Mouse (Mus musculus) spleen, postnatal 14 days (tissue): ENCODE results near the gene Zic5.

ENCODE experiments used
- DNase-seq, 2 experiments: peaks; one replicate each; pipeline ENCODE4 v3.0.0; 2021 to 2022; ENCODE audit warnings: low spot score in 2 of 2

Gene Zic5

DNA sequence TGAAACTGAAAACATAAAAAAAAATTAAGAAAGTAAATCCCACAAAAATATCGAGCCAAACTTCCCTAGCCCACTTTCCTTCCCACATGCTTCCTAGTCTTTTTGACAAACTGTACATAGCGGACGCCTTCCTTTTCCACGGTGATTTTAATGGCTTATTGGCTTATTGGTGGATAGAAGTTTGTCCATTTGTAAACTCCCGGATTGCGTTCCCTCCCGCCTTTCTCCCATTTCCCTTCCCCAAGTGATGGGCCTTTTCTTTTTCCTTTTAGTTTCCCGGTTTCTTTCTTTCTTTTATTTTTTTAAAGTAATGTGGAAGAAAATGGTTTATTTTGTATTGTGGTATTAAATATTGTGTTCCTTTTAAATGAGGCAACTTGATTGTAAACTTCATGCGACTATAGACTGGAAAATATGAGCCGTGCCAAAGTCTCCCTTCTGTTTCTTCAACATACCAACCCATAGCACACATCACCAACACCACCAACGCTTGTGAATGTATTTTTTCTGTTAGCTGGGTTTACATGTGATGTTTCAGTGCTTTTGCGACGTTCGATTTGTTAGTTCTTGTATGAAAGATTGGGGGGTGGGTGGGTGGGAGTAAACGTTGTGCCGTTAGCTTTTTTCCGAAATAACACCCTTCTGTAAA lies 14.1 kb upstream of the Zic5 start:
- DNase-seq = no peak

- DNase-seq = no peak
Measured at GRCm38 (mm10) chr14:122478574-122479011, 13.1 kb upstream of the Zic5 start.

DNA sequence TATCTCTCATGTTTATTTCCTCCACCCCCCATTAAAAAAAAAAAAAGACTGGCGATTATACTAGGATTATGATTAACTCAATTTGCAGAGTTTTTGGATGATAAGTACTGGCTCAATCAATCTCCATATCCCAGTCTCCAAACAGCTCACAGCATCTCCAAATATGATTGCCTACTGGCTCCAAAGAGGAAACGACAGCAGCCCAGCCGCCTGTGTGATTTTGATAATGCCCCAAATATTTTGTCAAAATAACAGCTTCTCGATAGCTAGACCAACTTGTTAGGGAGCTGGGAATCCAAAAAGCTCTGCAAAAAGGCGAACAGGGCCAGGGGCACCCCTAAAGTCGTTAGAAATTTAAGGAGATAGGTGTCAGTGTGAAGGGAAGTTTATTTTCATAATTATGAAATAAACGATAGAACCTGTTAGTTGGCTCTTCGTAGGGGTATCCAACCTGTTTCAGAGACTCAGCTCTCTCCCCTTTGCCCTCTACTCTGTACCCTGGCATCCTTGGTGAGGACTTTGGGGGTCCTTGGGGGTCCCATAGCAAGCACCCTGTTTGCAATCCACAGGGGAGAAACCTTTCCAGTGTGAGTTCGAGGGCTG lies 12.6 kb upstream of the Zic5 start:
- DNase-seq = no peak

DNA sequence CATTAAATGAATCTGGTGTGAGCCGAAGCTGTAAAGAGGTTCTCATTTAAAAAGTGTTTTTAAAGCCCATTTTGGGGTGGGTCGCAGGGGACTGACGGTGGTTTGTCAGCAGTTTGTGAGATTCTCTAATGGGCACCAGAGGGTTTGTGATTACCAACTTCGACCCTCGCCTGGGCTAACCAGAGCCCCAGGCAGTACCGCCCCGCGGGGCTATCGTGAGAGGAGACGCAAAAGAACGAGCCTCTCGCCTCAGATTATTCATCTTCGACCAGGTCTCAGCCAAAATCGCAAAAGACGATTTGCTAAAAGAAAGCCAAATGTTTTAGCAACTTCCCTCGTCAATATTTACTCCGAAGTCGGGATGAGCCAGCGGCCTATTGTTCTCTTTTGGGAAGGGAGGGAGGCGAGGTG lies 11.8 kb upstream of the Zic5 start:
- DNase-seq = no peak

GRCm38 (mm10) chr14:122476822-122477215 lies 11.3 kb upstream of the Zic5 start:
- no peak for DNase-seq

DNA sequence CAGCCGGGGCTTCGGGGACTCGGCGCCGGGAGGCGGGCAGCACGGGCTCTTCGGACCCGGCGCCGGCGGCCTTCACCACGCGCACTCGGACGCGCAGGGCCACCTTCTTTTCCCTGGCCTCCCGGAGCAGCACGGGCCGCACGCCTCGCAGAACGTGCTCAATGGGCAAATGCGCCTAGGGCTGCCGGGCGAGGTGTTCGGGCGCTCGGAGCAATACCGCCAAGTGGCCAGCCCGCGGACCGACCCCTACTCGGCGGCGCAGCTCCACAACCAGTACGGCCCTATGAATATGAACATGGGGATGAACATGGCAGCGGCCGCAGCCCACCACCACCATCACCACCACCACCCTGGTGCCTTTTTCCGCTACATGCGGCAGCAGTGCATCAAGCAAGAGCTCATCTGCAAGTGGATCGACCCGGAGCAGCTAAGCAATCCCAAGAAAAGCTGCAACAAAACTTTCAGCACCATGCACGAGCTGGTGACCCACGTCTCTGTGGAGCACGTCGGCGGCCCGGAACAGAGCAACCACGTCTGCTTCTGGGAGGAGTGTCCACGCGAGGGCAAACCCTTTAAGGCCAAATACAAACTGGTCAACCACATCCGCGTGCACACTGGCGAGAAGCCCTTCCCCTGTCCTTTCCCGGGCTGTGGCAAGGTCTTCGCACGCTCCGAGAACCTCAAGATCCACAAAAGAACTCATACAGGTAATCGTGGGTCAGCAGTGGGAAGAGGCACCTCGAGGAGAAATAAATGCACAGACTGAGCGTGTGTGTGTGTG lies 10.8 kb upstream of the Zic5 start:
- no peak for DNase-seq

- DNase-seq = no peak
Measured at GRCm38 (mm10) chr14:122475557-122476040, 10.1 kb upstream of the Zic5 start.

GRCm38 (mm10) chr14:122474891-122475556 lies 9.5 kb upstream of the Zic5 start, which contains the start of gene Zic2:
Zic2 (plus strand) TSS chr14:122475435.
- no peak for DNase-seq

GRCm38 (mm10) chr14:122474041-122474890 lies 8.8 kb upstream of the Zic5 start:
- DNase-seq = no peak

GRCm38 (mm10) chr14:122473211-122473751 lies 7.8 kb upstream of the Zic5 start:
- DNase-seq = no peak

- DNase-seq = no peak
Measured at GRCm38 (mm10) chr14:122472647-122473046, 7.2 kb upstream of the Zic5 start.

DNA sequence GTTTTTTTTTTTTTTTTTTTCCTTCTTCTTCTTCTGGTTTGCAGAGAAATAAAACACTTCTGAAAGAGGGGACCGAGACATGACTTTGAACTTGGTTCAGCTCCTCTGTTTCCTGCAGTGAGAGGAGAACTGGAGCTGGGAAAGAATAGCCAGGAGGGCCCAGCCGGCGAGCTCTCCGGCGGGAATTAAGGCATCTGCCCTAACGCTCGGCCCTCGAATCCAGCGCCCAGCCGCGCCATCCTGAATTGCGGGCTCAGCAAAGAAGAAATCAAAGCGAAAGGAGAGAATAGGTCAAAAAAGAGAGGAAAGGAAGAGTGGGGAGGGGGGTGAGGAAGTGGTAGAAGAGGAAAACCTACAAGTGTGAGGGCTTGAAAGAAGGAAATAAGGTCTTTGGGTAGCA lies 6.7 kb upstream of the Zic5 start:
- DNase-seq = no peak

- DNase-seq = no peak
Measured at GRCm38 (mm10) chr14:122471449-122472085, 6.1 kb upstream of the Zic5 start.

DNA sequence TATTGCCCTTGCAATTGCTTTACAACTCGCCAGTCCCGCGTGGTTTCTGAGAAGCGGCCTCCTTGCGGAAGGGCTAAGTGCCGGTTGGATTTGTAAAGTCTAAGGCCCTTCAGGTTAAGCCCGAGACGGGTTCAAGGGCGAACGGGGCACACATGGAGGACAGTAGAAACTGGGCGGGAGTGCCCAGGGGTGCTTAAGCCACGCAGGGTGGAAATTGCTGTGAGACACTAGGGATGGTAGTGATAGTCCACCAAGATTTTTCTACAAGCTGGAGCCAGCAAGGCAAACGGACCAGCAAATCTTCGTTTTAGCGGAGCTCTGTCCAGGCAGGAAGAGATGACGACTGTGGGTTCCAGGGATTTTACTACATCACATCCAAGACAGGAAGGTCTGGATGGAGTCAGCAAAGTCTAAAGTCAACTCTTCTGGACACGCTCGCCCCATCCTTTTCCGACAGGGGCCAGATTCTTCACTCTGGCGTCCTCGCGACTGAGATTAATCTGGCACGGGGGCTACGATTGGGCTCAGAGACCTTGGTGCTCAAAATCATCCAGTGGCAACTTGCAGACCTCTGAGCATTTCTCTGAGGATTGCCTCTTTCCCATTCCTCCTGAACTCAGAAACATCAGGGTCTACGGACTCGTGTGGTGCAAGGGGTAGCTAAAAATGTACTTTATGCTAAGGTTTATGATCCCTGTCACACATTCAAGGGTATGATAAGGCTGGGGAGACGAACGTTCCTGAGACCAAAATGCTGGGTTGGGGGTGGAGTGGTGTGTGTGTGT lies 3.7 kb upstream of the Zic5 start:
- no peak for DNase-seq

DNA sequence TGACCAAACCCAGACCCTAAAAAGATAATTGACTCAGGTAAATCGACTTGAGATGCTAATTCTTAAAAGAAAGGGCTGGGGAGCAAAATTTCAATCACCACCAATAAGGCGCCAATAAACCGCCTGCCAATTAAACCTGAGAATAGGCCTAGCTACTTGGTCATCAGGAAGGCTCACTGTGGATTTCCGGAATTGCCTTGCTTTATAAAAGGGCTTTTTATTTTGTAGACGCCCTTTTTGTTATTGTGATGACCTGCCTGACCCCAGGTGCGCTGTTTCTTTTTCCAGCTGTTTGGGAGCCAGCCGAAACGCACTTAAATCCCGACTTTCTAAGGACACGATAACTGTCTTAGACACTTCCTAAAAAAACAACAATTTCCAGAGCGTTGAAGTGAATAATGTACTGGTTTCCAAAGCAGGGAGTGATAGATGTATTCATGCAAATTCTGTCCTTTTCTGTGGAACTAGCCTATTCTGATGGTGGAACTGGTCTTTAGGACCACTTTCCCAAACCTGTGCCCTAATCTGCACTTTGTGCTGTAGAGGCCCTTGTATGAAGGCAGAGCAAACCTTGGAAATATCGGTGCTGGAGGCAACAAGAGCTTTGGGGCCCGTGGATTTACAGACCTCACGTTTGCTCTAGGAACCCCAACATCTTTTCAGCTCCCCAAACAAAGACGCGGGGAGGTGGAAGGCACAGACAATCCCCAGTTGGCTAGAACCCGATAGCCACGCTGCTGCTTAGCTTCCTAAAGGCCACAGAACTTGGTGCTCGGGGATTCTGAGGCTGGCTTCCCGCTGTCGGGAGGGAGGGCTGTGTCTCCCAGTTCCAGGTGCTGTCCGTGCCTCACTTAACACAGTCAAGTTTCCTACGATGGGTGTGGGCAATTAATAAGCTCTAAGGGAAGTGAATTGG lies 2.7 kb upstream of the Zic5 start:
- no peak for DNase-seq

DNA sequence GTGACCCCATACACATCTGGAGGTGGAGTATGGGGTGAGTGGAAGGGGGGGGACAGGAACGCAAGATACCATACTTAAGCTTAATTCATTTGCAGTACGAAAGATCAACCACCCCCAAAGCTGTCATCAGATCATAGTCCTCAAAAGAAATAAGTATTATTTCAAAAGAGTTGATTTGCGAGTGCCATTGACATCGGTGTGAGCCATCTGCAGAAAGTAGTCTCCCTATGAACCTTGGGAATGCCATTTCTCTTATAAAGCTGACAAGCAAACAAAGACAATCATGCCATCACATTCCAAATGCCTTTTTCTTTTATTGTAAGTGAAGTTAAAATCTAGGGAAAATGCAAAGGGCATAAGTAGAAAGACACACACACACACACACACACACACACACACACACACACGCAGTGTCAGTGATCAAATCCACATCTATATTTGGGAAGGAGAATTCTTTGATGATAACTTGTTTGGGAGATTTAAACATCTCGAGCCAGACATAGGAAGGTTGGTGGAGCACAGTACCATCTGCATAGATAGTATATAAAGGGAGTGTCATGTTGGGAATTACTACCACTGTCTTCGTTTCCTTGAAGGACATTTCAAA lies 1.4 kb upstream of the Zic5 start:
- no peak for DNase-seq

DNA sequence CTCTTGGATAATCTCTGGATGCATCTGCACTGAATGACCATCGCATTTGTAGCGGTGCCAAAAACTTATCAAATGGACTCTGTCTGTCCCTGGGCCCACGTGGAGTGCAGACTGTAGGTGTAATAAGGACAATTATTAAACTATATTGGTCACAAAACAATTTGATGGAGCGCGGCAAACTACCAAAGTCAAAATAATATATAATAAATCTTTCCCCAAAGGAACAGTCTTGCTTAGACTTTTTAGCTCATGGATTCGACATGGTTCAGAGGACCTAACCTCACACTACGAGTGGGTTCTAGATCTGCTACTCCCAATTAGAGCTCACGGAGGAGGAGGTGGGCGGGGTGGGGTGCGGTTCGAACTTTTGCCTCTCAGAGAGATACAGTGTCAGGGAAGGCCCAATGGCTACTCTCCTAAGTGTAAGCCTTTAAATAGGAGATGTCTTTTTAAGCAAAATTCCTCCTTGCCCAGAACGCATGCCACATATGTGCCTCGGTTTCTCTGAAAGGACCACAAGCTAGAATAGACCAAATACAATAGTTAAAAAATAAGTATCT lies 534 bp upstream of the Zic5 start:
- DNase-seq = no peak

DNA sequence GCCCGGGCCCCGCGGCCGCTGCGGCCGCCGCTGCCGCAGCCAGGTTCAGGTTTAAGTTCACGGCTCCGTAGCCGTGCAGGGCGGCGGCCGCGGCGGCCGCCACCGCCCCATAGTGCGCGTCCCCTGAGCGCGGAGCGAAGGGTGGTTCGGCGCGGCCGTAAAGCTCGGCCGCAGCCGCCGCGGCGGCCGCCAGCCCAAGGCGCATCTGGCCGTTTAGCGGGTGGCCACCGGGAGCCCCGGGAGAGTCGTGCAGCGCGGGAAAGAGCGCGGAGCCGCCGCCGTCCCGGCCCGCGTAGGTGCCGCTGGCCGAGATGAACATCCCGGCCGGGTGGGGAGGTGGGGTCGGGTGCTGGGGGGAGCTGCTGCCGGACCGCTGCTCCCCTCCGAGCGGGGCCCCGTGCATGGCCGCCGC lies 1.1 kb downstream of the Zic5 start:
- no peak for DNase-seq
